Mouse (Mus musculus): ENCODE data around the gene Gm10130.

- TF ChIP-seq GATA1 (IDR thresholded peaks at IDR 0.05; ENCODE audit: low read length) (no peak), TAL1 (IDR thresholded peaks at IDR 0.05; ENCODE audit: low read length) (no peak)
Measured at GRCm38 (mm10) chr2:150307183-150307773, 16.2 kb upstream of the Gm10130 start.

Data from erythroblast, embryonic 14.5 days (primary cell).